Mouse (Mus musculus) MEL (cell line): ENCODE measurements around the gene Trak1.

Experiments used
- BHLHE40 ChIP-seq: IDR thresholded peaks from 2 replicates; pipeline ENCODE4 v1.6.1; 2012; ENCODE audit warnings: low read depth, mild to moderate bottlenecking, inconsistent platforms, low read length, improper control_type of control experiment, borderline replicate concordance
- CTCF ChIP-seq, 3 experiments: IDR thresholded peaks in 2 of 3; conservative IDR thresholded peaks in 1 of 3; 2 replicates each; pipeline ENCODE4 v1.5.1; 2011 to 2012; ENCODE audit warnings: low read length in 3 of 3, low read depth in 2 of 3, mild to moderate bottlenecking in 2 of 3, improper control_type of control experiment in 1 of 3, inconsistent platforms in 1 of 3, mixed read lengths in 1 of 3, moderate library complexity in 1 of 3; ENCODE audit not compliant: control insufficient read depth in 1 of 3, insufficient read depth in 1 of 3, poor library complexity in 1 of 3, severe bottlenecking in 1 of 3
- E2F4 ChIP-seq: IDR thresholded peaks from 2 replicates; pipeline ENCODE4 v1.6.1; 2011; ENCODE audit warnings: low read depth, low read length, improper control_type of control experiment, borderline replicate concordance
- KAT2A ChIP-seq: conservative IDR thresholded peaks from 2 replicates; pipeline ENCODE4 v1.6.1; 2012; ENCODE audit warnings: low read depth, low read length, improper control_type of control experiment, inconsistent platforms
- MAX ChIP-seq: IDR thresholded peaks from 2 replicates; pipeline ENCODE4 v1.6.1; 2011; ENCODE audit warnings: low read length, improper control_type of control experiment
- MAZ ChIP-seq: IDR thresholded peaks from 2 replicates; pipeline ENCODE4 v1.6.1; 2012; ENCODE audit warnings: low read depth, mild to moderate bottlenecking, inconsistent platforms, low read length, improper control_type of control experiment
- POLR2A ChIP-seq, 2 experiments: IDR thresholded peaks; 2 replicates each; pipeline ENCODE4 v1.6.1; 2011 to 2012; ENCODE audit warnings: low read length in 2 of 2, mild to moderate bottlenecking in 2 of 2, control low read depth in 1 of 2, improper control_type of control experiment in 1 of 2, low read depth in 1 of 2, moderate library complexity in 1 of 2; ENCODE audit not compliant: control insufficient read depth in 1 of 2, insufficient read depth in 1 of 2, poor library complexity in 1 of 2
- POLR2AphosphoS2 ChIP-seq: IDR thresholded peaks from 2 replicates; pipeline ENCODE4 v1.6.1; 2011; ENCODE audit warnings: low read length, improper control_type of control experiment
- RCOR1 ChIP-seq: IDR thresholded peaks from 2 replicates; pipeline ENCODE4 v1.6.1; 2012; ENCODE audit warnings: low read depth, mild to moderate bottlenecking, inconsistent platforms, low read length, improper control_type of control experiment
- SIN3A ChIP-seq: IDR thresholded peaks from 2 replicates; pipeline ENCODE4 v1.6.1; 2012; ENCODE audit warnings: low read length, improper control_type of control experiment, inconsistent platforms
- TBP ChIP-seq: IDR thresholded peaks from 2 replicates; pipeline ENCODE4 v1.8.0; 2011; ENCODE audit warnings: low read depth, low read length, improper control_type of control experiment
- ZMIZ1 ChIP-seq: IDR thresholded peaks from 2 replicates; pipeline ENCODE4 v1.6.1; 2012; ENCODE audit warnings: low read depth, mild to moderate bottlenecking, inconsistent platforms, low read length, improper control_type of control experiment, moderate library complexity

GRCm38 (mm10) chr9:121285341-121286324 is 11.7 kb upstream of the Trak1 start:
- peak; percentile 93 for TF ChIP-seq TBP
- TF ChIP-seq MAZ: no peak
- TF ChIP-seq ZMIZ1: no peak
- TF ChIP-seq KAT2A: no peak
- TF ChIP-seq E2F4: no peak
- no peak for TF ChIP-seq CTCF (IDR thresholded peaks at IDR 0.05 in 2 of 3, conservative IDR thresholded peaks at IDR 0.05 in 1 of 3; ENCODE audit: control insufficient read depth in 1 of 3, insufficient read depth in 1 of 3, low read depth in 2 of 3, low read length in 3 of 3, poor library complexity in 1 of 3, severe bottlenecking in 1 of 3)
- no peak for TF ChIP-seq BHLHE40
- TF ChIP-seq POLR2A (IDR thresholded peaks at IDR 0.05; ENCODE audit: control insufficient read depth in 1 of 2, insufficient read depth in 1 of 2, low read depth in 1 of 2, low read length in 2 of 2, poor library complexity in 1 of 2): peak in 1 of 2 experiments; percentile 90; a peak in 3 of 4 replicates
- TF ChIP-seq RCOR1: no peak
- peak; percentile 60; the same call in 1 of the 2 replicates for TF ChIP-seq SIN3A
- TF ChIP-seq MAX: peak; percentile 42
- peak; percentile 83 for TF ChIP-seq POLR2AphosphoS2
